Mouse (Mus musculus) splenic B cell, adult 2 months (primary cell): Measurements from ENCODE around the gene Tab2.

Experiments used
- DNase-seq: peaks from one replicate; pipeline ENCODE4 v3.0.0-alpha.2; 2011; ENCODE audit warnings: low read depth, low spot score
- H3K27me3 ChIP-seq: 2 replicates; pipeline ENCODE4 v1.6.1; 2012; ENCODE audit warnings: mild to moderate bottlenecking, low read length, moderate library complexity, mixed read lengths; ENCODE audit not compliant: control insufficient read depth, poor library complexity, insufficient read depth, severe bottlenecking
- H3K36me3 ChIP-seq: 2 replicates; pipeline ENCODE4 v1.6.1; 2012; ENCODE audit warnings: mild to moderate bottlenecking, low read length, moderate library complexity, mixed read lengths; ENCODE audit not compliant: control insufficient read depth, poor library complexity, insufficient read depth, severe bottlenecking

Gene Tab2

GRCm38 (mm10) chr10:7869746-7870145, 86.3 kb downstream of the Tab2 start:
- DNase-seq: no peak
- H3K36me3 ChIP-seq: peaks cover 22% of the 10 kb centered on the region
- H3K27me3 ChIP-seq: no peaks in the 10 kb centered on the region

- no peak for DNase-seq
- Histone ChIP-seq H3K36me3 (peaks cover 35% of the 10 kb centered on the region), H3K27me3 (no peaks in the 10 kb centered on the region)
Observed at GRCm38 (mm10) chr10:7867666-7868030, 88.4 kb downstream of the Tab2 start.

- DNase-seq: no peak
Observed at GRCm38 (mm10) chr10:7866762-7867665, 89.0 kb downstream of the Tab2 start.

GRCm38 (mm10) chr10:7864806-7865205, 91.2 kb downstream of the Tab2 start:
- H3K27me3 ChIP-seq: no peaks in the 10 kb centered on the region
- no peak for DNase-seq
- peaks cover 57% of the 10 kb centered on the region for H3K36me3 ChIP-seq

More at GRCm38 (mm10) chr10:7866762-7867665, 89.0 kb downstream of the Tab2 start:
- Histone ChIP-seq H3K27me3 (no peaks in the 10 kb centered on the region), H3K36me3 (peaks cover 42% of the 10 kb centered on the region)

GRCm38 (mm10) chr10:7864184-7864583, 91.8 kb downstream of the Tab2 start:
- Histone ChIP-seq H3K27me3 (no peaks in the 10 kb centered on the region), H3K36me3 (peaks cover 54% of the 10 kb centered on the region)
- DNase-seq: no peak

- DNase-seq: no peak
- Histone ChIP-seq H3K36me3 (peaks cover 52% of the 10 kb centered on the region), H3K27me3 (no peaks in the 10 kb centered on the region)
Observed at GRCm38 (mm10) chr10:7863411-7863810, 92.6 kb downstream of the Tab2 start.

- H3K27me3 ChIP-seq: no peaks in the 10 kb centered on the region
- no peak for DNase-seq
- H3K36me3 ChIP-seq: peaks cover 44% of the 10 kb centered on the region
Observed at GRCm38 (mm10) chr10:7861937-7862657, 93.9 kb downstream of the Tab2 start.

GRCm38 (mm10) chr10:7861259-7861936, 94.6 kb downstream of the Tab2 start:
- H3K27me3 ChIP-seq: no peaks in the 10 kb centered on the region
- peaks cover 43% of the 10 kb centered on the region for H3K36me3 ChIP-seq
- DNase-seq: no peak

GRCm38 (mm10) chr10:7860494-7860893, 95.5 kb downstream of the Tab2 start:
- DNase-seq: no peak
- H3K36me3 ChIP-seq: peaks cover 39% of the 10 kb centered on the region
- no peaks in the 10 kb centered on the region for H3K27me3 ChIP-seq
